Mouse (Mus musculus) lung, adult 18-20 months (tissue): ENCODE data around the gene Pcyt2.
A peak's percentile ranks its signal among the peaks of the same experiment; 100 is the strongest.
"Not testable (repeated sequence)": the region's sequence is repeated elsewhere in the genome, so short reads cannot be mapped to it uniquely, and the experiment has no call there.

ENCODE experiments used
- DNase-seq, 2 experiments: peaks; one replicate each; pipeline ENCODE4 v3.0.0; 2022; ENCODE audit warnings: mixed read lengths in 2 of 2

Pcyt2 gene

GRCm38 (mm10) chr11:120615167-120615566, 2.6 kb downstream of the Pcyt2 start:
- DNase-seq: no peak

GRCm38 (mm10) chr11:120613976-120614375, 3.8 kb downstream of the Pcyt2 start:
- no peak for DNase-seq

- DNase-seq: no peak
Observed at GRCm38 (mm10) chr11:120613481-120613972, 4.2 kb downstream of the Pcyt2 start.

- peak; percentile 71 to 72 for DNase-seq
Observed at GRCm38 (mm10) chr11:120612763-120613162, 5.0 kb downstream of the Pcyt2 start.

- no peak for DNase-seq
Observed at GRCm38 (mm10) chr11:120610477-120611046, 7.2 kb downstream of the Pcyt2 start.

- DNase-seq: no peak
Observed at GRCm38 (mm10) chr11:120609250-120609649, 8.5 kb downstream of the Pcyt2 start.

- DNase-seq: no peak
Observed at GRCm38 (mm10) chr11:120608241-120609034, 9.3 kb downstream of the Pcyt2 start, which contains the start of gene Npb. Npb (plus strand) TSS chr11:120608477.

GRCm38 (mm10) chr11:120606764-120607163, 11.0 kb downstream of the Pcyt2 start:
- no peak for DNase-seq

- DNase-seq: no peak
Observed at GRCm38 (mm10) chr11:120605667-120606066, 12.1 kb downstream of the Pcyt2 start.

GRCm38 (mm10) chr11:120603545-120603944, 14.2 kb downstream of the Pcyt2 start:
- DNase-seq: no peak

- no peak for DNase-seq
Observed at GRCm38 (mm10) chr11:120600716-120601115, 17.0 kb downstream of the Pcyt2 start.

GRCm38 (mm10) chr11:120598990-120599549, 18.7 kb downstream of the Pcyt2 start:
- DNase-seq: no peak

GRCm38 (mm10) chr11:120598283-120598989, 19.3 kb downstream of the Pcyt2 start, which contains the start of the genes Alyref and Anapc11:
Alyref (minus strand) TSS chr11:120598365.
Anapc11 (plus strand) TSS chr11:120598421.
- peak; percentile 91 to 94 for DNase-seq

GRCm38 (mm10) chr11:120597240-120598235, 20.2 kb downstream of the Pcyt2 start:
- no peak for DNase-seq

- no peak for DNase-seq
Observed at GRCm38 (mm10) chr11:120588531-120588930, 29.2 kb downstream of the Pcyt2 start.

GRCm38 (mm10) chr11:120583937-120584336, 33.8 kb downstream of the Pcyt2 start:
- no peak for DNase-seq

GRCm38 (mm10) chr11:120582982-120583293, 34.8 kb downstream of the Pcyt2 start:
- DNase-seq: not testable (repeated sequence)

- DNase-seq: peak in 1 of 2 experiments; percentile 57
Observed at GRCm38 (mm10) chr11:120582268-120582981, 35.3 kb downstream of the Pcyt2 start.

- peak; percentile 86 to 89 for DNase-seq
Observed at GRCm38 (mm10) chr11:120581490-120582267, 36.1 kb downstream of the Pcyt2 start, which contains the start of gene Arhgdia. Arhgdia (minus strand) TSS chr11:120581624.

- DNase-seq: peak; percentile 50 to 54
Observed at GRCm38 (mm10) chr11:120580871-120581331, 36.8 kb downstream of the Pcyt2 start.
